Mouse (Mus musculus) left cerebral cortex, adult 11 months (tissue): ENCODE measurements around the gene Kiz.

Experiments used
- DNase-seq: peaks from one replicate; pipeline ENCODE4 v3.0.0; 2022; ENCODE audit warnings: low spot score

The Kiz gene

GRCm38 (mm10) chr2:146855599-146856039, at the start of gene Kiz:
TSS of gene Kiz (plus strand) at chr2:146855864.
- peak; percentile 84 for DNase-seq

- DNase-seq: no peak
Measured at GRCm38 (mm10) chr2:146809706-146810256, 45.9 kb upstream of the Kiz start.

GRCm38 (mm10) chr2:146810695-146811094, 45.0 kb upstream of the Kiz start:
- no peak for DNase-seq

- no peak for DNase-seq
Measured at GRCm38 (mm10) chr2:146814978-146815377, 40.7 kb upstream of the Kiz start.

GRCm38 (mm10) chr2:146819065-146819464, 36.6 kb upstream of the Kiz start:
- DNase-seq: no peak

- DNase-seq: no peak
Measured at GRCm38 (mm10) chr2:146823483-146823951, 32.1 kb upstream of the Kiz start.

- no peak for DNase-seq
Measured at GRCm38 (mm10) chr2:146824043-146824442, 31.6 kb upstream of the Kiz start.

- no peak for DNase-seq
Measured at GRCm38 (mm10) chr2:146828006-146828405, 27.7 kb upstream of the Kiz start.

GRCm38 (mm10) chr2:146833222-146834063, 22.2 kb upstream of the Kiz start:
- DNase-seq: no peak

- no peak for DNase-seq
Measured at GRCm38 (mm10) chr2:146834064-146834313, 21.7 kb upstream of the Kiz start.

GRCm38 (mm10) chr2:146834314-146835201, 21.1 kb upstream of the Kiz start:
- DNase-seq: no peak

GRCm38 (mm10) chr2:146835241-146835990, 20.2 kb upstream of the Kiz start:
- DNase-seq: no peak

- DNase-seq: no peak
Measured at GRCm38 (mm10) chr2:146836246-146836645, 19.4 kb upstream of the Kiz start.

GRCm38 (mm10) chr2:146836871-146837550, 18.7 kb upstream of the Kiz start:
- DNase-seq: no peak

- DNase-seq: no peak
Measured at GRCm38 (mm10) chr2:146837653-146838052, 18.0 kb upstream of the Kiz start.

GRCm38 (mm10) chr2:146838596-146839302, 16.9 kb upstream of the Kiz start:
- DNase-seq: no peak

GRCm38 (mm10) chr2:146839303-146840030, 16.2 kb upstream of the Kiz start:
- no peak for DNase-seq

- DNase-seq: no peak
Measured at GRCm38 (mm10) chr2:146847863-146848262, 7.8 kb upstream of the Kiz start.

GRCm38 (mm10) chr2:146856120-146856519, 456 bp downstream of the Kiz start:
- no peak for DNase-seq

- no peak for DNase-seq
Measured at GRCm38 (mm10) chr2:146856853-146857252, 1.2 kb downstream of the Kiz start.
